Mouse (Mus musculus): ENCODE measurements around the gene Polr2g.
"Not testable (repeated sequence)": the region's sequence is repeated elsewhere in the genome, so short reads cannot be mapped to it uniquely, and the experiment has no call there.

Polr2g gene

GRCm38 (mm10) chr19:8798264-8798946 lies at the start of gene Polr2g:
Polr2g (minus strand) TSS chr19:8798577.
- peak; percentile 83 for DNase-seq

DNA sequence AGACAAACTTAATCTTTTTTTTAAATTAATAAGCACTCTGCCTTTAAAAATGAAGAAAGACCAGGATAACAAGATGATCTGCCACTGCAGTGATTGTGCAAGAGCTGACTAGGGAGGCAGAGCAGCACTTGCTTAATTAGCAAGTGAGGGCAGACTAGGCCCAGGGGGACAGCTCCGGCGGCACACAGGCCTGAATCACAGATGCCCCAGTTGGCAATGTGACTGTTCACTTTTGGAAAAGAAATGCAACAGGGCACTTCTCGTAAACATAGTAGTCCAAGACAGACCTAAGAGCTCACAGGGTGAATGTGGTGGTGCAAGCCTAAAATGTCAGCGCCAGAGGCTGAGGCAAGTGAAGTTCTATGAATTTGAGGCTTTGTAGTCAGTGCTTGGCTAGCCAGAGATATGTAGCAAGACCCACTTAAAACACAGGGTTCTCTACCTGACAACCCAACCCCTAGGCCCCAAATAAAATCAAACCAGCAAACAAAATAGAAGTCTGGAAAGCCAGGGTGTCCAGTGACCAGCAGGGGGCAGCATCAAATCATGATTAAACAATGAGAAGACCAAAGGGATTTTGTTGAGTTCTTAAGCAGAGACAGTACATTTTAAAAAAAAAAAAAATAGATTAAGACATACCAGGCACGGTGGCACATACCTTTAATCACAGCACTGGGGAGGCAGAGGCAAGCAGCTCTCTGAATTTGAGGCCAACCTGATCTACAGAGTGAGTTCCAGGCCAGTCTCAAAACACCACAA lies 46.2 kb upstream of the Polr2g start:
- DNase-seq, result peak; percentile 94

DNA sequence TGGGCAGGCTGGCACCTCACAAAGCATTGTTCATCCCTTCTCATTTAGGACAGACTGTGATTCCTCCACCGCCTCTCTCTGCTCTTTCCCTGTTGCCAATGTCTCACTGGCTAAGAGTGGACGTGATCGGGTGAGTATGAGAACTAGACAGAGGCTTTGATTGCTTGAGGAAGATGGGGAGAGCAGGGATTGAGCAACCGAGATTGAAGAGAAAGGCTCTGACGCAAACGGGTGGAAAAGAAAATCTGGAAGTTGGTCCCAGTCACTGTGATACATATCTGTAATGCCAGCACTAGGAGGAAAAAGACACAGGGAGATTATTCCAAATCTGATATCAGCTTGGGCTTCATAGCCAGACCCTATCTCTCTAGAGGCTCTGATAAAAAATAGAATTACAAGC lies 44.6 kb upstream of the Polr2g start:
- no peak for DNase-seq

DNA sequence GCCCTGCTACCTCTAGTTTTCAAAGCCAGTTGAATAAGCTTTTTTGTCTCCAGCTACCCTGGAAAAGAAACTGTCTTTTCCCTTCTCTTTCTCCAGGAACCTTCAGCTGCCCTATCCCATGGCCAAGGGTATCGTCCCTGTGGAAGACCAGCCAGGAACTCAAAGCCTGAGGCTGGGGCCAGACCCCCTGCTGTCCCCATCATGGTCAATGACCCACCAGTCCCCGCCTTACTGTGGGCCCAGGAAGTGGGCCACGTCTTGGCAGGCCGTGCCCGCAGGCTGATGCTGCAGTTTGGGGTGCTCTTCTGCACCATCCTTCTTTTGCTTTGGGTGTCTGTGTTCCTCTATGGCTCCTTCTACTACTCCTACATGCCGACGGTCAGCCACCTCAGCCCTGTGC lies 42.6 kb upstream of the Polr2g start:
- no peak for DNase-seq

- DNase-seq, result peak; percentile 59
These were observed 41.8 kb upstream of the Polr2g start for GRCm38 (mm10) chr19:8839908-8840791.

GRCm38 (mm10) chr19:8839103-8839907 lies 40.9 kb upstream of the Polr2g start, which contains the start of gene Gng3:
Gng3 (minus strand) TSS chr19:8839194.
- DNase-seq, result peak; percentile 74

DNA sequence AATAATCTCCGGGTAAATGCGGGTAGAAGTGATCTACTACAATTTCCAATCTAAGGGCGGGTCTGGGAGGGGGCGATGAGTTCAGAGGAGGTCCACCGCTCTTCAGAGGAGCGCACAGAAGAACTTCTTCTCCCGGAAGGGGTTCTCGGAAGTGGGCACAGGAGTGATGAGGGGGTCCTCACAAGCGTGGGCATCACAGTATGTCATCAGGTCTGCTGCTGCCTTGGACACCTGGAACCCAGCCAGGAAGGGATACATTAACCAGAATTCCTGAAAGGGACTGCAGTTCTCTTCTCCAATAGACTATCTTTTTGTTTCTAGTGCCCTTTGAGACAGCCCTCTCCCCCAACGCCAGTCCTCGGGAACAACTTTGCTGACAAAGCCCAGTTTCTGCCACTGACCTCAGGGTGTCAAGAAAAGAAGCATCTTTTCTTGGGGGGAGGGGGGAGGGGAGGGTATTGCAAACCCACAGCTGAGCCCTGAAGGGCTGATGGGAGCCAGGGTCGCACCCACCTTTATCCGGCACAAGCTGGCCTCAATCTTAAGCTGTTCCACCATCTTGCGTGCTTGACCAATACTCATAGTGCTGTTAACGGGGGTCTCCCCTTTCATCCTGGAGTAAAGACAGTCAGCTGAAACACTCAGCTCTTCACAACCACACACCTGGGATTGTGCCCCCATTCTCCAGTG lies 39.8 kb upstream of the Polr2g start:
- peak; percentile 58 for DNase-seq

DNA sequence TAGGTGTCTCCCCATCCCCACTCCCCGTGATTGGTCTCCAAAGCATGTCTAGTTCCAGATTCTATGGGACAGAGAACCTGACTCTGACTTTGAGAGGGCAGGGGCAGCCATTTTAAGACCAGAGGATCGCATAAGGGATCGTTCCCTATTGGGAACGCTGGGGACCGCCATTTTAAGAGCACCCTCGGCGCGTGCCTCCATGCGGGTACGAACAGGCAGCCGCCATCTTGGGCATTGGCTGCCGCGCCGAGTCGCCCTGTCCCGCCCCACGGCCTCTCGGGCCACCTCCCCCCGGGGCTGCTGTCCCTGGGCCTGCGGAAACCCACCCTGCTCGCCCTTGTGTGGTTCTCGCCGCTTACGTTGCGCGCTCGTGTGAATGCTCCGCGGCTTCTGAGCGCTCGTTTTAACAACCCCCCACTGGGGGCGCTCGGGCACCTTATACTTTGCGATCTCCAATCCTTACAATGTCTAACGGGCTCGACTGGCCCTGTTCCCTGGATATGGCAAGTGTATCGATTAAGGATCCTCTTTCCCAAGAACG lies 38.9 kb upstream of the Polr2g start, which contains the start of gene Bscl2:
Gene Bscl2, plus strand, starts transcription at position 217 of the 541 bp plus-strand sequence.
- DNase-seq, result peak; percentile 91

DNA sequence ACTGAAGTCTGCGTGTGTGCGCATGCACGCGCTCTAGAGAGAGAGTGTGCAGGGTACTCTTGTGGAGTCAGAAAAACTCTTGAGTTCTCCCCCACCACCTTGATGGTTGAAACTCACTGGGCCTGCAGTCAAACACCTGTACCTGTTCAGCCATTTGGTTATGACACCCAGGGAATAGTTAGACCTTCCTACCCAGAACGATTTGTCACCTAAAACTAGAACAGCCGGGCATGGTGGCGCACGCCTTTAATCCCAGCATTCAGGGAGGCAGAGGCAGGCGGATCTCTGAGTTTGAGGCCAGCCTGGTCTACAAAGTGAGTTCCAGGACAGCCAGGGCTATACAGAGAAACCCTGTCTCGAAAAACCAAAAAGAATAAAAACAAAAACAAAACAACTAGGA lies 38.0 kb upstream of the Polr2g start:
- DNase-seq, result not testable (repeated sequence)

- no peak for DNase-seq
These were observed 34.6 kb upstream of the Polr2g start for GRCm38 (mm10) chr19:8832971-8833370.

- DNase-seq, result no peak
These were observed 32.9 kb upstream of the Polr2g start for GRCm38 (mm10) chr19:8831262-8831661.

DNA sequence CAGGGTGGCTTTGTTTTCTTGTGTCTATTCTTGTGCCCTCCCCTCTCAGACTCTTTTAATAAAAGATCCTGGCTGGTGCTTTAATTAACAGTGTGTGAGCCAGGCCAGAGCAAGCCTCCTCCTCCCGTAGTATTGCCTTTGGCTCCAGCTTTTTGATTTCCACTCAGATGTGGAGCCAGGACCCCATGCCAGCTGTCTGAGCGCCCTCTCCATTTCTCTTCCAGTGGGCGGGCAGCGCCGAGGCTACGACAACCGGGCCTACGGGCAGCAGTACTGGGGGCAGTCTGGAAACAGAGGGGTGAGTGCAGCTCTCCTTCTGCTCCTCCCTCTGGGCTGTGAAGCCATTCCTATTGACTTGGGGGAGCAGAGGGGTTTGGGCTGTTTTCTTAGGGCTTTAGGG lies 32.3 kb upstream of the Polr2g start:
- DNase-seq, result no peak

GRCm38 (mm10) chr19:8829660-8830059 lies 31.3 kb upstream of the Polr2g start, which contains the start of gene AC129217.1:
AC129217.1 (plus strand) TSS chr19:8829773.
- DNase-seq, result no peak

GRCm38 (mm10) chr19:8822696-8823095 lies 24.3 kb upstream of the Polr2g start:
- DNase-seq, result no peak

DNA sequence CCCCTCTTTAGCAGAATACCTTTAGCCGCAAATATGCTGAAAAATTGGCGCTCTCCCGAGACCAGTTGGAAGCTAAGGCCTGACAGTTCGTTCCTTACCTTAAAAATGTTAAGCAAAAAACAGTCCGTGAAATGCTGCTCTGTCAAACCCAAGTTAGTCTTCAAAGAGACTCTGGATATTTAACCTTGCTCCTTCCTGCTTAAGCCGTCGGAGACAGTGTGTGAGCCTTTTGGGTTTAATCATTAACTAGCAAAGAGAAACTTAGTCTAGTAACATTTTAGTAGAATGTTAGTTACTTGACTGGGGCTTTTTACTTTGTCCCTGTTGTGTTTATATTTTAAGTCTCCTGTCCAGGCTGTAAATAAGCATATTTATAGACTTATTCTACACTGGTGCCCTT lies 22.8 kb upstream of the Polr2g start:
- no peak for DNase-seq

- no peak for DNase-seq
These were observed 22.1 kb upstream of the Polr2g start for GRCm38 (mm10) chr19:8820424-8820956.

DNA sequence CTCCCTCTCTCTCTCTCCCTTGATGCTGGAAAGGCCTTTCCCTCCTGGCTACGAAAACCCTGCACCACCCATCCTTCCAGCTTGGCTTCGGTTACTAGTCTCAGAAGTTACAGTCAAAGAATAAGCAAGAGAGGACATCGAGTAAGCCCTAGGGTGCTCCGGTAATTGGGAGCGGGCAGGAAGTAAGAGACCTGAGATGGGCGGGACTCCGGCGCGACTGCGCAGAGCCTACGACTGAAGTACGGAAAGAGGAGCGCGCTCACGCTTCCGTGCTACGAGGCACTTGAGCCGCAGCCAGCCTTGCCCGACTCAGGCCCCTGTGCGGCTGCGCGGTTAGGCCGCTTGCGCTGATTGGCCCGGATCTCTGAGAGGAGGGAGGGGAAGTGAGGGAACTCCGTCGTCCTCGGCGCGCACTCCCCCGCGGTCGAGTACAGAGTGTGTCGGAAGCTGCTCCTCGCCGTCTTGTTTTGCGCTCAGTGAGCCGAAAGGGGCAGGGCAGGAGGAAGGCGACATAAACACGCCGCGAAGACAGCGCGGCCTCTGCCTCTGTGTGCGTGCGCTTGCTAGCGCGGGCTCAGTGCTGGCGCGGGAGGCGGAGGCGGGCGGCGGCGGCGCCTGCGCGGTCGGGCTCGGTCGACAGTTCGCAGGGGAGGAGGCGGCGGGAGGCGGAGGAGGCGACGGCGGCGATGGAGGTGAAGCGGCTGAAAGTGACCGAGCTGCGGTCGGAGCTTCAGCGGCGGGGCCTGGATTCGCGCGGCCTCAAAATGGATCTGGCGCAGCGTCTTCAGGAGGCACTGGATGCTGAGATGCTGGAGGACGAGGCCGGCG lies 21.4 kb upstream of the Polr2g start, which contains the start of gene Hnrnpul2:
Gene Hnrnpul2, plus strand, starts transcription at position 415 of the 828 bp plus-strand sequence.
- peak; percentile 98 for DNase-seq

GRCm38 (mm10) chr19:8818801-8819595 lies 20.6 kb upstream of the Polr2g start, which contains the start of gene Ttc9c:
Ttc9c (minus strand) TSS chr19:8819333.
- DNase-seq, result peak; percentile 86

DNA sequence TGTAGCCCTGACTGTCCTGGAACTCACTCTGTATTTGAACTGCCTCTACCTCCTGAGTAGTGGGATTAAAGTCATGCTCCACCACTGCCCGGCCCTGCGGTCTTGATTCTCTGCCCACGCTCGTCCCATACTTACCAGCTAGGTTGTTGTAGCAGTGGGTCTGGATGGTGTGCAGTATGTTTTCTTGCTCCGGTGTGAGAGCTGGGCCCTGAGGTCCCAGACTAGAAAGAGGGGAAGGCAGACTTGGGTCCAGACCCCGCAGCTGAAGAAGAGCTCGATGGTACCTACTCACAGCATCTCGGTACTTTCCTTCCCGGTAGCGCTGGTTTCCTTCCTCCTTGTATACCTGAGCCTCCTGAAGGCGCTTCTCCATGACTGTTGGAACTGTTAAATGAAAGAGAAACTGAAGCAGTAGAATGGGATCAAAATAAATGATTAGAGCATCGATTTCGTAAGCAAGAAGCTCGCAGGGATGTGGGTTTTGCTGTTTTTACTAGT lies 20.0 kb upstream of the Polr2g start:
- no peak for DNase-seq

All from right cerebral cortex, postnatal 4 days (tissue).